Mouse (Mus musculus) G1E-ER4 (cell line): ENCODE results near the gene Trp53i13. TPM values are rescaled to one million over a fixed set of nuclear protein-coding genes. Genes with fewer than 3 reads are reported as not detected.

ENCODE experiments used
- GATA1 ChIP-seq: IDR thresholded peaks from one replicate; pipeline ENCODE4 v1.8.0; 2012; ENCODE audit warnings: low read length, inconsistent platforms
- polyA plus RNA-seq: library from polyadenylated mRNA; stranded (reverse); fragments of >175 nt; gene quantifications from 2 replicates; pipeline ENCODE4 v1.2.3, GENCODE M21; 2012

Trp53i13 gene
- polyA plus RNA-seq, 1 experiment = 6.8 TPM

DNA sequence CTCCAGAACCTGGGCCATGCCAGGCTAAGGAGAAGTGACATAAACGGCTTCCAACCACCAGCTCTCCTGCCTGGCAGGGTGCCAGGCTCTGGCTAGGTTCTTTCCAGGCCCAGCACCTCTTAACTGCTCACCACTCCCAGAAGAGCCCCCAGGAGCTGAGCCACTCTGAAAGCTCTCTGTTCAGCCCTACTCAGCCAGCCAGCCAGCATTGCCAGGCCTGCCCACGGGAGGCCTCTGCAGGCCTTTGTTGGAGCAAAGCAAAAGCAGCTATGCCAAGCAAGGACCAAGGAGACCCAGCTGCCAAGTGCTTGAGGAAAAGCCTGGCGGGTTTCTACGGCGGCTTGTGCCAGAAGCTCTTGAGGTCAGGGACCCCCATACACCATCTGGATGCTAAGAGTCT lies 29.0 kb downstream of the Trp53i13 start:
- no peak for TF ChIP-seq GATA1

DNA sequence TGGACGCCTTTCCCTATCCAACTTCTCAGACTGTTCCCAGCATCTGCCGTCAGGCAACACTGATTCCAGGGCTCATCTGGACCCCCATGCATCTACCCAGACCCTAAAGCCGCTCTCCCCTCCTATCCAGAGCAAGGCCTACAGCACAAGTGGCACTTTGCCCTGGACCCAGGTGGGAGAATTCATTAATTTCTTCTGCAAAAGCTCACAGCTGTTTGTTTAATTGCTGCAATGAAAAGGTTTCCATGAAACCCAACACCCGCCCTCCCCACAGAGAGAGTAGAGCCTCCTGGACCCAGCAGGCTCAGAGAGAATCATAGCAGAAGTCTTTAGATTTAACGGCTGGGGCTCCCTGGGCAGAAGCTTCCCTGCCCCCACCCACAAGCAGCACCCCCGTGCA lies 30.6 kb downstream of the Trp53i13 start:
- no peak for TF ChIP-seq GATA1

DNA sequence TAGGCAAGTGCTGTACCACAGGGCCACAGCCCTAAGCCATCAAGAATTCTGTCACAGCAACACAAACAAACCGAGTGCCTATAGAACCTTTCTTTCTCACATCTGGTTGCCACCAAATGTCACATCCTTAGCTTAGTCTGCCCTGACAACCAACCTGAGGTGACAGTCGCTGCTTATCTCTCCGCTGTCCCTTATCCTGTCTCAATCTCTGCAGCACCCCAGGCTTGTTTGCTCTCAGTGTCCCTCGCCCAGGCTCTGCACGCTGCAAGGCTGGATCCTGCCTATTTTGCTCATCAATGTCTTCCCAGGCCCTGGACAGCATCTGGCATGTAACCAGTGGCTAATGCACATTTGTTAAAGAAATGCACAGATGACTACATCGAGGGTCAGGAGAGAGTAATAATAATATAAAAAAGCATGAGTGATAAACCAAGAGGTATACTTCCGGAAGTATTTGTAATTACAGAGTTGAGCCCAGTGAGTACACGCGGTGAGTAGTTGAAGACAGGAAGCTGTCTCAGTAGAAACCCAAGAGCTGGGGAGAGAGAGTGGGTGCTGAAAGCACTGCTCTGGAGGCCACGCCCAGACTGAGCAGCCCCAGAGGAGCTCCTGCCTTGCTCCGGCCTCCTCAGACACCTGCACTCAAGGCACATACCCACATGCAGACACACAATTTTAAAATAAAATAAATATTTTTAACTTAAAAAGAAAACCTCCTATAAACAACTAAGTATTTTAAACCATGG lies 32.1 kb downstream of the Trp53i13 start:
- no peak for TF ChIP-seq GATA1

DNA sequence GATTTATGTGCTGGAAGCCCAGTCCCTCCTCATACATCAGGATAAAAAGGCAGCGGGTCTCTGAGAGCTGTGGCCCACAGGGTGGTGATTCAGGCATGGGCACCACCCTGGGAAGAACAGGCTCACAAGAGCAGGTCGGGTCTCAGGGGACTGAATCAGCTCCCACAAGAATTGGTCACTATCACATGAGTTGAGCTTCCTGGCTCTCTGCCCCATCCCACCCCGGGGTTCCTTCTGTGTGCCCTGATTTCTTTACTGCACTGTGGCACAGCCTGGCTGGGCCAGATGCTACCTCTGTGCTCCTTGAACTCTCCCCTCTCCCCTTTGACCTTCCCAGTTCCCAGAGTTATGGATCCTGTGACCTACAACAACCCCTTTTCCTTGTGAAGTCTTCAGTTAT lies 32.7 kb downstream of the Trp53i13 start:
- no peak for TF ChIP-seq GATA1

DNA sequence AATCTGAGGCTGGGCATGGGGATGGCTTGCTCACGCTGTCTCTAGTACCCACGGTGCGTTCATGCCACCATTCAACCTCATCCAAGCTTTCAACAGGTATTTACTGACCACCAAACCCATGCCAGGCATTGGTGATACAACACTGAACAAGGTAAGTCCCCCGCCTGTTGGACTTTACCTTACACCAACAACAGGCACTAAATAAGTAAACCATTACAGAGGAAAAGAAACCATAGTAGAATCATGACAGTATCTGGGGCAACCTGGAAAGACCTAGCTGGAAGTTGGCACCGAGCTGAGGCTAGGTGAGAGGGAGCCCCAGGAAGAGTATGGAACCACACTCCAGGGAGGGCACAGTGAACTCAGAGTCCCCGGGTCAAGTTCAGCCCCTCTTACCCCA lies 38.9 kb downstream of the Trp53i13 start:
- TF ChIP-seq GATA1 = no peak

DNA sequence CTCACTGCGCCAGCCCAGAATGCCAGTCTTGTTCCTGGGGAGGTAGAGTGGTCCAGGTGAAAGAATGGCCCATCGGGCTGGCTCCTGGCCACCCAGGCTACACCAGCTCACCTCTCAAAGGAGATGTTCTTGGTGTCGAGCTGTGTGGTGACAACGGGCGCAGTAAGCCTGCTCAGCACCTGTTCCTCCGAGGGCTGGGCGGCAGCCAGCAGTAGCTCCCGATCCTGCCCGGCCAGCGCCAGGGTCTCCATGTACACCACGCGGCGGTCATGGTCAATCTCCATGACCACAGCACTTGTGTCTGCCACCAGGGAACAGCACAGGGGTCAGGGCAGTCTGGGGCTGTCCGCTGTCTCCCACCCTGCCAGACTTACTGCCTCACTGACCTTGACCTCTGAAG lies 39.6 kb downstream of the Trp53i13 start:
- no peak for TF ChIP-seq GATA1

DNA sequence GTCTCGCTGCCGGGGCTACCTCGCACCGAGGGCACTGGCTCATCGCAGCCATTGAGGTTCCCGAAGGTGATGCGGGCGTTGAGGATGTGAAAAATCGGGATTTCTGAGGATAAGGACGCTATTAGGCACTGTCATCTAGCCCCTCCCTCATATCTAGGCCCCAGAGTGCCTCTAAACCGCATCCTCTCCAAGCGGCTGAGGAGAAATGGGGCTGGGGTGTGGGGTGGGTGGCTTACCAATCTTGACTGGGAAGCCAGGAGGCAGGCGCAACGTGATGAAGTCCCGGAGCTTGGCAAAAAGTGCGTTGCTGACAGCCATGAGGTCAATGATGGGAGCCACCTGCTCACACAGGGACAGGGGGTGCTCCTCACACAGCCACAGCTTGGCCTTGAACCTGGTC lies 43.0 kb downstream of the Trp53i13 start:
- no peak for TF ChIP-seq GATA1

DNA sequence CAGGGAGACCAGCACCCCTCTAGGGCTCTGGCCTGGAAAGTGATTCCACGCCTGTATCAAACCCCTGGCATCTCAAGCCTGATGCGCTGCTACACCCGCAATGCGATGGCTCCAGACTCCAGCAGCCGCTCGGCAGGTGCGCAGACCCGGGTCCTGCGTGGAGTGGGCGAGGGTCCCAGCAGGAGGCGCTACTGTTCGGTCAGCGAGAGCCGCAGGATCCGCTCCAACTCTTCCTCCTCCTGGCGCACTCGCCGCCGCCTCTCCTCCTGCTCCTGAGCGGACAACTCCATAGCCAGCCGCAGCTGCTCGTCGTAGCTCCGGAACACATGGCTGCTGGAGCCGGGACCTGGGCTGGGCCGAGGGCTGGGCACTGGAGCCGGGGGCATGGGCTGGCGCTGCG lies 44.4 kb downstream of the Trp53i13 start:
- TF ChIP-seq GATA1 = no peak

DNA sequence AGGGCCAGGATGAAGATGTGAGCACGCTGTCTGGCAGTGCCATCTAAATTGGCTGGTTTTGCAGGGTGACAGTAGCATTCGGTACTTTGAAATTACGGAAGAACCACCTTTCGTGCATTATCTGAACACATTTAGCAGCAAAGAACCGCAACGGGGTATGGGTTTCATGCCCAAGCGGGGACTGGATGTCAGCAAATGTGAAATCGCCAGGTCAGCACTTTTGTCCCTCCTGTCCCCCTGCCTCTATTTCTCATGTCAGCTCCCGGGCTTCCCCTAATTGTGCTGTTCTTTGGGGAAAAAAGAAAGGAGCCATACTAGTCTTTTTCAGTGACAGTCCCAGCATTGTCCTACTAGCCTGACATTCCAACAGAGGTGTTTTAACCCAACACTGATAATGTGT lies 47.4 kb downstream of the Trp53i13 start:
- TF ChIP-seq GATA1 = no peak

DNA sequence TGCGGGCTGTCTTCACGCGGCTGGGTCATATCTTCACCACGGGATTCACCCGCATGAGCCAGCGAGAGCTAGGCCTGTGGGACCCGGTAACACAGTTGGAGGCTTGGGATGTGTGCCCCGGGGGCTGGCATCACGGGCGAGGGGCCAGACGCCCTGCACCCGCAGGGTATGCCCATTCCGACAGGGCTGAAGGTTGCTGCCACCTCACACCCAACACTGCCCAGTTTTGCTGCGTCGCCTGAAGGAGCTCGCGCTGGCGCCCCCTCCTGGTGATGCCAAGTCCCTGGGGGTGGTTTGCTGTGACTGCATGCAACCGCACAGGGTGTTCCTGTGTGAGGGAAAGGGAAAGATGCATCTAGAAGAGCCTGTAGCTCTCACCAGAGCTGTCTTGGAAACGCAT lies 48.0 kb downstream of the Trp53i13 start:
- no peak for TF ChIP-seq GATA1

DNA sequence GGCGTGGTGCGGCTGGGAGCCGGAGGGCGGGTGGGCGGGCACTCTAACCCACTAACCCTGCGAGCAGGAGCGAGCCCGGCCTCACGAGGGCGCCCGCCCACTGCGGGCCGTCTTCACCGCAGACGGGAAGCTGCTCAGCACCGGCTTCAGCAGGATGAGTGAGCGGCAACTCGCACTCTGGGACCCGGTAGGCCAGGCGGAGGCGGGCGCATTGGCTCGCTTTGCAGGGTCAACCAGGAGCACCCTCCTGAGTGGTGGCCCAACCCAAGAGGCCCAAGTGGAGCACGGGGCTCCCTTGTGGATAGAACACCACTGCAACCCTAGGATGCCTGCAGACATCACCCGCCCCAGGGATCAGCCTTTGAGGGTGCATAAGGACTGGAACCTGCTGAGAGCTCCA lies 48.6 kb downstream of the Trp53i13 start:
- no peak for TF ChIP-seq GATA1

DNA sequence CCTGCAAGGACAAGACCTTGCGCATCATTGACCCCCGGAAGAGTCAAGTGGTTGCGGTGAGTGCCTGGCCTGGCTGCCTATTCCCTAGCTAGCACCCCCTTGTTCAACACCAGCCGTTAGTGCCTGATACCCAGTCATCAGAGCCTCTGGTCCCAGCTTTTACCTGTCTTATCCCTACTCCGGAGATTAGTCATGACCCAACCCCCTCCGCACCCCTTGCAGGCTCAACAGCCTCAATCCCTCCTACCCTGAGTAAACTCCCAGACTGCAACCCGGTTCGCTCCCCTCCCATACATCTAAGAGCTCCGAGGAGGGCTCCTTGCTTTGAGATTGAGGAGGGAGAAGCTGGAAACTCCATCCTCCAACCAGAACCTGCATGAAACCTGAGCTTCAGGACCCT lies 49.2 kb downstream of the Trp53i13 start:
- TF ChIP-seq GATA1 = no peak

DNA sequence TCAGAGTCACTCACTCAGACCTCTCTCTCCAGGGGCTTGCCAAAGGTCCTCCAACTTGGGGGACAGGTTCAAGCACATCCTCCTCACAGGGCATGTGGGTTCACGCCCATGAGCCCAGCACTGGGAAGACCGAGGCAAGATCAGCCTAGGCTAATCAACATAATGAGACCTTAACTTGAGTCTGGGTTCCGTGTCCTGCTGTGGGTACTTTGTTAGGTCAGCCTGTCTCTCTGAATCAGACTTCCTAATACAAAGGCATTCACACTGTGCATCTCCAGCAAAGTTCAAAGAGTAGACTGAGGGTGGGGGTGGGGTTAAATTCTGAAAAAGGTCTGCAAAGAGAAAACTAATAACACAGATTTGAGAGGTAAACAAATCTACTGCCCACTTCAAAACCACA lies 50.7 kb downstream of the Trp53i13 start:
- no peak for TF ChIP-seq GATA1

DNA sequence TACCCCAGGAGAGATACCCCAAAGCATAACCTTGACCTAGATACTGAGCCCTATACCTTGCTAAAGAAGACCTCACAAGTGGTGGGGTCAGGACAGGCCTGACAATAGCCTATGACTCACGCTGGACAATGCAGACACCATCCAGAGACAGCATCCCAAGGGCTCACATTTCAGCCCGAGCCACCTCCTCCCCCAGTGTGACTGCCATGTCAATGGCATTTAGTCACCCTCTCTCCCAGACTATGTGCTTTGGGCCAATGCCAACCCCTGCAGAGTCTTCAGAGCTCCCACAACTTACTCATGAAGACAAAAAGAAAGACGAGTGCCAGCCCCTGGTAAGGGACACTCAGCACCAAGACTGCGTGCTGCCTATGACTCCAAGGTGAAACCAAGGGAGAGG lies 51.1 kb downstream of the Trp53i13 start:
- TF ChIP-seq GATA1 = no peak

DNA sequence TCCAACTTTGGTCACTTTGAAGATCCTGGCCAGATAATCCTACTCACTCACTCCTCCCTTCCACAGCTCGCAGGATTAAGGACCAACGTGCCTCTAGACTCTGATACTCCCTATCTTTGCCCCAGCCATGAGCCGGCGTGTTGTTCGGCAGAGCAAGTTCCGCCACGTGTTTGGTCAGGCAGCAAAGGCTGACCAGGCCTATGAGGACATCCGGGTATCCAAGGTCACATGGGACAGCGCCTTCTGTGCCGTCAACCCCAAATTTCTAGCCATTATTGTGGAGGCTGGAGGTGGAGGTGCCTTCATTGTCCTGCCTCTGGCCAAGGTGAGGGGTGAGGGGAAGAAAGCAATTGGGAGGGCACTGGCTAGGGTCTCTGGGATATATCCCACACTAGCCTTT lies 52.0 kb downstream of the Trp53i13 start:
- no peak for TF ChIP-seq GATA1

DNA sequence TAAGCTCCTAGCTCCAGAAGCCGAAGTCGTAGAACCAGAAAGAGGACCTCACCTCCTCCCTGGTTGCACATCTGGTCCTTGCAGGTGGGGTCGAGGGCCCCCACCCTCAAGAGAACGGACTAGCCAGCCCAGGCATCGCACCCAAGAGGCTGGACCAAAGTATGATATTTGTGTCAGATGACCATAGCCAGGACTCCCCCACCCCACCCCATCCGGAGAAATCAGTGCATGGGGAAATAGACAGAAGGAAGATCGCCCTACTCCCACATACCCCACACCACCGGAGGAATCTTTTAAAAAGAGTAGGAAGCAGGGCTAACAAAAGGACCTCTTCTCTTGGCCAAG lies 52.7 kb downstream of the Trp53i13 start:
- no peak for TF ChIP-seq GATA1

DNA sequence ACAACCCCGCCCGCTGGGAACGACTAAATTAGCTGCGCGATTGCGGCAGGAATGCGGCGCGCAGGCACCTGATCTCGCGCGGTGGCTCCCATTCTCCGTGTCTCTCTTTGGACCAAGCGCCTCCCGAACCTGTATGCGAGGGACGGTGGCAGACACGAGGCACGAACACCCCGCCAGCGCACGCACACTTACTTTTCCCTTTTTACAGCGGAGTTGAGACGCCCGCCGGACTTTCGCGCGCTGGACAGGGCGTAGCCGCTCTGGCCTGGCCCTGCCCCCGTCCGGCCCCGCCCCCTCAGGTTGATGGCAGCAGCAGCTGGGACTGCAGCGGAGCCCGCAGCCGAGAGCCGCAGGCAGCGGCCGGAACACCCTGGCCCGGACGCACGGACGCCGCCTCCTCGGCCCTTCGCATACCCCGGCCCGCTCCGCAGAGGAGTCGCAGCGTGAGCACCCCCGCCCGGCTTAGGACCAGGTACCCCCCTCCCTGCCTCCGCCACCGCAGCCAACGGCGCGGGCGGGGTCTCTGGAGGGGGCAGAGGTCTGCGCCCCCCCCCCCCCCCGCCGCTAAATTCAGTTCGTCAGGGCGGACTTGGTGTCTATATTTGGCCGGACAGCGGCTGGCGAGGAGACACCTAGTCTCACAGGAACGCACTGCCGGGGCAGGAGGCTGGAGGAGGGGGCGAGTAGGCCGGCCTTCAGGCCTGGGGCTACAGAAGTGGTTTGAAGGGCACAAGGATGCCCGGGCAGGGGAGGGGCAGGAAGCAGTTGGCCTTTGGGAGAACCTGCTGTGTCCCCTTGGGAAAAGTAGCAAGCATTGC lies 53.3 kb downstream of the Trp53i13 start, which contains the start of gene Coro6:
Coro6 (plus strand) TSS at position 129 of the 818 bp plus-strand sequence.
- no peak for TF ChIP-seq GATA1
